12 mouse cellular contexts compared by ENCODE assay signal in genomic region chr4:82466144-82466543, GRCm38 (mm10).
DNase-seq lines count a peak whose midpoint lies in the region; ATAC-seq and TF ChIP-seq lines count a peak whose summit lies in the region.
"Had no signal": no experiment of that assay in that cellular context is flagged by ENCODE, and none has a peak within 500 bp of the region (broad histone marks: within the 10 kb centered on the region; RNA-seq: fewer than 3 reads in every experiment).

No protein-coding gene starts in this region.

- WGBS in liver, adult 2 months = 22% methylated on average over 6 of the region's 6 CpGs
- WGBS in limb, embryonic 15.5 days = 63% methylated on average over 6 of the region's 6 CpGs

- peak; percentile 83 for ATAC-seq in frontal cortex, adult (ENCODE audit: low TSS enrichment)
- no peak for ATAC-seq in limb, embryonic 15.5 days (ENCODE audit: insufficient number of reproducible peaks, low FRiP score, low TSS enrichment, low read depth)

- H3K9ac ChIP-seq in liver, adult 2 months (ENCODE audit: low read depth, low read length) = peak overlapping the region; percentile 69
- no peak overlapping the region for H3K9ac ChIP-seq in limb, embryonic 15.5 days
- H3K9ac ChIP-seq: midbrain, embryonic 12.5 days had no signal

- peak overlapping the region; percentile 92 for H3K27ac ChIP-seq in liver, adult 2 months (replicated peaks; ENCODE audit: insufficient read depth, low read depth, low read length)
- 0 out of 2 replicates have a peak overlapping the region, but pooled peaks have one; percentile 33 for H3K27ac ChIP-seq in cortical plate, adult 2 months (ENCODE audit: insufficient read depth, low read length)
- peak overlapping the region; percentile 67 for H3K27ac ChIP-seq in limb, embryonic 15.5 days
- H3K27ac ChIP-seq: midbrain, embryonic 12.5 days had no signal

- peaks cover 41% of the 10 kb centered on the region for H3K4me1 ChIP-seq in liver, adult 2 months (ENCODE audit: control insufficient read depth, insufficient read depth, low read length)
- peaks cover 6% of the 10 kb centered on the region; the same call in 1 of the 2 replicates for H3K4me1 ChIP-seq in cortical plate, adult 2 months (ENCODE audit: control insufficient read depth, insufficient read depth, low read length)
- peaks cover 51% of the 10 kb centered on the region for H3K4me1 ChIP-seq in limb, embryonic 15.5 days

- TF ChIP-seq CTCF in liver, adult 2 months (IDR thresholded peaks at IDR 0.05; ENCODE audit: low read depth, low read length) = no peak
- TF ChIP-seq CTCF in cortical plate, adult 2 months (IDR thresholded peaks at IDR 0.05; ENCODE audit: extremely low read depth, insufficient read depth, low read length) = no peak

- no peak for TF ChIP-seq POLR2A in liver, adult 2 months (IDR thresholded peaks at IDR 0.05; ENCODE audit: extremely low read depth, insufficient read depth, low read length)
- TF ChIP-seq POLR2A in cortical plate, adult 2 months (IDR thresholded peaks at IDR 0.05; ENCODE audit: extremely low read depth, insufficient read depth, low read length) = no peak

- peaks cover 49% of the 10 kb centered on the region for H3K79me2 ChIP-seq in liver, adult 2 months (ENCODE audit: control insufficient read depth, insufficient read depth, low read length)

- H3K4me3 ChIP-seq in liver, adult 2 months (ENCODE audit: insufficient read depth, low read depth, low read length) = no peak overlapping the region
- H3K4me3 ChIP-seq in cortical plate, adult 2 months (ENCODE audit: insufficient read depth, low read length) = no peak overlapping the region
- no peak overlapping the region for H3K4me3 ChIP-seq in limb, embryonic 15.5 days
- H3K4me3 ChIP-seq: midbrain, embryonic 12.5 days had no signal

- no peak for DNase-seq in frontal cortex, postnatal 36 days (ENCODE audit: low spot score in 2 of 2)
- peak; percentile 51 for DNase-seq in liver, adult 2 months (ENCODE audit: extremely low read depth, low read depth, low spot score)
- DNase-seq in liver = no peak
- no peak for DNase-seq in thymus, postnatal 4 days
- no peak for DNase-seq in left cerebral cortex, adult 8-10 months (ENCODE audit: low spot score in 2 of 2)
- DNase-seq: layer of hippocampus, postnatal 36 days; right cerebral cortex, postnatal 14 days had no signal

- H3K9me3 ChIP-seq in limb, embryonic 15.5 days = no peaks in the 10 kb centered on the region
- H3K9me3 ChIP-seq: midbrain, embryonic 12.5 days had no signal

- H3K27me3 ChIP-seq in liver, adult 2 months (ENCODE audit: control insufficient read depth, insufficient read depth, low read length) = no peaks in the 10 kb centered on the region
- no peaks in the 10 kb centered on the region for H3K27me3 ChIP-seq in limb, embryonic 15.5 days
- H3K27me3 ChIP-seq: CH12.LX; midbrain, embryonic 12.5 days had no signal

- no peak overlapping the region for H3K4me2 ChIP-seq in limb, embryonic 15.5 days
- H3K4me2 ChIP-seq: midbrain, embryonic 12.5 days had no signal

- no peaks in the 10 kb centered on the region for H3K36me3 ChIP-seq in liver, adult 2 months (ENCODE audit: control insufficient read depth, insufficient read depth, low read length)
- H3K36me3 ChIP-seq in limb, embryonic 15.5 days = no peaks in the 10 kb centered on the region; the same call in 1 of the 2 replicates
- H3K36me3 ChIP-seq: midbrain, embryonic 12.5 days had no signal

Comparison
In these comparisons a context has a peak if more than half of its experiments do, and no peak if none do; other contexts are left out.
1. H3K27ac ChIP-seq: peak in every context shown above with its lines; median percentile 92 in liver, adult 2 months; 67 in limb, embryonic 15.5 days; 33 in cortical plate, adult 2 months.